Mouse (Mus musculus): Measurements from ENCODE around the gene Mageh1.
"Not testable (repeated sequence)": the region's sequence is repeated elsewhere in the genome, so short reads cannot be mapped to it uniquely, and the experiment has no call there.

Gene Mageh1

GRCm38 (mm10) chrX:153037087-153037971 lies at the start of gene Mageh1:
Mageh1 (minus strand) TSS chrX:153037575.
- peak; percentile 3 for DNase-seq (ENCODE audit: low read depth)

GRCm38 (mm10) chrX:153037972-153038744 lies 783 bp upstream of the Mageh1 start:
- DNase-seq (ENCODE audit: low read depth) = not testable (repeated sequence)

GRCm38 (mm10) chrX:153031547-153031946 lies 5.8 kb downstream of the Mageh1 start:
- not testable (repeated sequence) for DNase-seq (ENCODE audit: low read depth)

- DNase-seq (ENCODE audit: low read depth) = not testable (repeated sequence)
Observed at GRCm38 (mm10) chrX:153025709-153026108, 11.7 kb downstream of the Mageh1 start.

- DNase-seq (ENCODE audit: low read depth) = not testable (repeated sequence)
Observed at GRCm38 (mm10) chrX:153025255-153025654, 12.1 kb downstream of the Mageh1 start.

GRCm38 (mm10) chrX:153007685-153008047 lies 29.7 kb downstream of the Mageh1 start:
- no peak for DNase-seq (ENCODE audit: low read depth)

GRCm38 (mm10) chrX:153007021-153007684 lies 30.2 kb downstream of the Mageh1 start:
- peak; percentile 2 for DNase-seq (ENCODE audit: low read depth)

- DNase-seq (ENCODE audit: low read depth) = no peak
Observed at GRCm38 (mm10) chrX:153006387-153006841, 31.0 kb downstream of the Mageh1 start, which contains the start of gene Usp51. Usp51 (plus strand) TSS chrX:153006469.

- not testable (repeated sequence) for DNase-seq (ENCODE audit: low read depth)
Observed at GRCm38 (mm10) chrX:152996105-152996504, 41.3 kb downstream of the Mageh1 start.

- DNase-seq (ENCODE audit: low read depth) = not testable (repeated sequence)
Observed at GRCm38 (mm10) chrX:152989852-152990251, 47.5 kb downstream of the Mageh1 start.

All from naive thymus-derived CD4-positive, alpha-beta T cell, adult 2 months (primary cell).